Mouse (Mus musculus) liver, postnatal 0 days (tissue): ENCODE measurements around the gene Cdca7l.

Source experiments
- CTCF ChIP-seq: sonication (generic); IDR thresholded peaks from 2 replicates; pipeline ENCODE4 v1.5.1; 2016; ENCODE audit warnings: antibody characterized with exemption, low read depth
- EP300 ChIP-seq: IDR thresholded peaks from 2 replicates; pipeline ENCODE4 v1.6.1; 2016; ENCODE audit warnings: antibody characterized with exemption, low read depth, mild to moderate bottlenecking

- TF ChIP-seq CTCF, result no peak
- TF ChIP-seq EP300, result no peak
Measured at GRCm38 (mm10) chr12:117848621-117849020, 44.5 kb downstream of the Cdca7l start.
